Mouse (Mus musculus) megakaryocyte, adult 5-6 weeks (primary cell): ENCODE results near the gene Thrb. TPM values are rescaled to one million over a fixed set of nuclear protein-coding genes. Genes with fewer than 3 reads are reported as not detected.
"Not testable (repeated sequence)": the region's sequence is repeated elsewhere in the genome, so short reads cannot be mapped to it uniquely, and the experiment has no call there.

Experiments used
- ATAC-seq: 2 replicates; pipeline ENCODE4 v1.8.0; 2016; ENCODE audit warnings: mild to moderate bottlenecking, inconsistent platforms; ENCODE audit not compliant: poor library complexity, severe bottlenecking
- total RNA-seq, 2 experiments: library from RNA; stranded (forward) in 1 of 2; stranded (reverse) in 1 of 2; fragments of 153-499, 151-499 nt in 1 of 2; fragments of 221-1000, 200-1000 nt in 1 of 2; gene quantifications; 2 replicates each; pipeline versions ENCODE4 v1.2.3 to v1.2.4; 2015 to 2017

The Thrb gene
- total RNA-seq, 2 experiments from 2014 or later, result 0.02 TPM; not detected in 1

GRCm38 (mm10) chr14:17922807-17923704 is 263.0 kb downstream of the Thrb start:
- no peak for ATAC-seq

- no peak for ATAC-seq
These were observed 267.4 kb downstream of the Thrb start for GRCm38 (mm10) chr14:17927469-17927868.

DNA sequence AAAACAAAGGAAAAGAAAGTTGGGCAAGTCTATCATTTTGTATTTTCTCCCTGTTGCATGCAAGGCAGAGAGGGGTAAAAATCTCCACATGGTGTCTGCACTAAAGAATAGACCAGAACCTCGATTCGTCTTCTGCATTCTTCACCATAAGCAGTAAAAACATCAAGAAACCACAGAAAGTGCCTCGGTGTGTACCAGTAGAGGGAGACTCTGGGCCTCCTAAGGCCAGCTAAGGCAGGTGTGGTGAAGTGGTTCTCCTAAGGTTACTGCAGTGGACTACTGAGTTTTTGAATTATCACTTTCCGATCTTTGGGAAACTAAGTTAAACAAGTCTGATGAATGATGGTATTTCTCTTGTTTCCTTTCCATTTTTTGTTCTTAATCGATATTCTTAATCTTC is 269.5 kb downstream of the Thrb start:
- ATAC-seq, result no peak

DNA sequence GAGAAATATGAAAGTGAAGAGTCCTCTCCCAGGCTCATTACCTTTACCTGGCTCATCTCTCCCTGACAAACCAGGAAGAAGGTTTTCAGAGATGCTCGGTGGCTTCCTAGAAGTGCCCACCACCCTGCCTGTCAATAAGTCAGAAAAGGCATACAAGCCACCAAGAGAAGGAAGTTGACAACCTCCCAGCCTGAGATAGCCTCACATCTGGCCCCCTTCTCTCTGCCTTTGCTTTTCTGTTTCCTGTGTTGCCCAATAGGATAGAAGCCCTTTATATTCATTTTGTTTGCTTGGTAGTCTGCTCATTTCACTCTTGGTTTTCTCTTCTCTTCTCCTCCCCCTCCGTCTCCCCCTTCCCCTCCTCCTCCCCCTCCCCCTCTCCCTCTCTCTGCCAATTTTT is 273.4 kb downstream of the Thrb start:
- ATAC-seq, result no peak

DNA sequence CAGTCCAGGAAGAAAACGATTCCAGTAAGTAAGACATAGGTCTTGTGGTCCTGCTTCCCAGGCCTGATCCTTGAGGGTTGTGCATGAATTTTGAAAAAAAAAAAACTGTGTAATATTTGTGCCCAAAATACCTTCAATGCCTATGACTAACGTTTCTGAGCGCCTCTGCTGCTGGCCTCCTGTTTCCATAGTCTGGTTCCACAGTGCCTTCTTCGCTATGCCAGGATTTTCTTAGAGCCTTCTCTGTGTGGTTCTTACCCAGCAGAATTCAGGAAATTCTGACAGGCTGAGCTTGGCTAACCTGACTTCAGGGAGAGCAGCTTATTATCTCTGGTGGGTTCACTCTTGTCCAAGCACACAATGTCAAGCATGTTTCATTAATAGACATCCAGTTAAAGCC is 274.7 kb downstream of the Thrb start:
- ATAC-seq, result not testable (repeated sequence)

- ATAC-seq, result no peak
These were observed 294.0 kb downstream of the Thrb start for GRCm38 (mm10) chr14:17954038-17954437.

GRCm38 (mm10) chr14:17959901-17960300 is 299.8 kb downstream of the Thrb start:
- no peak for ATAC-seq

DNA sequence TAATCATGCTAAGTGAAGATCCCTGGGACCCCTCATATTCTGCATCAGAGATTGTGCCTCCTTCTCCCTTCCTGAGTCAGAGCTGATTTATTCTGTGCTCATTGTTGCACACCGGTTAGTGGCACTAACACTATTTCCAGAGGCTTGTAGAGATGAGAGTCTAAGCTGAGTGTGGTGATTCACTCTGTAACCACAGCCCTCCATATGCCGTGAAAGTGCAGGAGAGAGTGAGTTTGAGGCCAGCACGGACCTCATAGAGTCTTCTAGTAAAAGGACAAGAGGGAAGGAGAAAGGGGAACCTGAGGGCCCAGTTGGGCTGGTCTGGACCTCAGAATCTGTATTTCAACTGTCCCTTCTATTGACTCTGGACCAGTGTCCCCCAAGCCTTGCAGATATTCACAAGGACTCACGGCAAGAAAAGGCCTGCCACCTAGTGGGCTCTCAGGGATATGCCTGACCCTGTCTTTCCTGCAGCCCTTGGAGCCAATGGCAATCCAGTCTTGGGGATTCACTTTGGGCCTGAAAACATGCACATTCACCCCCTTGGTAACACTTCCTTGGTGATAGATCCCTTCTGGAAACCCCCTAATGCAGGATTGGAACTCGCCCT is 307.2 kb downstream of the Thrb start:
- peak; percentile 67 for ATAC-seq

GRCm38 (mm10) chr14:17972132-17972531 is 312.1 kb downstream of the Thrb start:
- no peak for ATAC-seq

GRCm38 (mm10) chr14:17972665-17973064 is 312.6 kb downstream of the Thrb start:
- no peak for ATAC-seq

- ATAC-seq, result no peak
These were observed 315.7 kb downstream of the Thrb start for GRCm38 (mm10) chr14:17975786-17976185.

DNA sequence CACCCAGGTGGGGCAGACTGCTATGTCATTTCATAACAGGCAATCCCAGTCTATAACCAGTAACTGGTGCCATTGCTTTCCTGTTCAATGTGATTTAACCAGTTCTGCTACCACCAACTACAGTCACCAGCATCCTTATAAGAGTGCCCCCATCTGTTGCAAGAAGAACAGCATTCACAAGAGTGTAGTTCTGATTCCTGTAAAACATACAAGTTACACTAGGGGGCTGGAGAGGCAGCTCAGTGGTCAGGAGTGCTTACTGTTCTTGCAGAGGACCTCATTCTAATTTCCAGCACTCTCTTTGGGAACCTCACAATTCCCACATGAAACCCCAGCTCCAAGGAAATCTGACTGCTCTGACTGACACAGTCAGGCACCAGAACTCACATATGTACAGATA is 318.2 kb downstream of the Thrb start:
- ATAC-seq, result no peak

DNA sequence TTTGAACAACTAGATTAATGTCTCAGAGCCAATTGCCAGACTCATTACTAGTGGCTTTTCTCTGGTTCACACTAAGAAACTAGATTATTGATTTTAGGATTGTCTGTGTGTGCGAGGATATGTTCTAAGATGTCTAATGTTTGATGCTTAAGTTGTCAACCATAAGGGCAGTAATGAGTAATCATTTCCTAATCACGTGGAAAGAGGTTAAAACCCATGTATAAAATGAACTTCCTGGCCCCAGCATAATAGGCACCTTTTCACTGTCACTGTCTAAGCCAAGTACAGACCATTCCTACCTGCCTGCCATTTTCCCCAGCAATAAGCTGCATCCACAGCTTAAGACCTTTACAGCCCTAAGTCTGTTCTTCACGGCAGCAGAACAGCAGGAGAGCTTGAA is 321.2 kb downstream of the Thrb start:
- ATAC-seq, result no peak

GRCm38 (mm10) chr14:17982017-17982416 is 322.0 kb downstream of the Thrb start:
- no peak for ATAC-seq

DNA sequence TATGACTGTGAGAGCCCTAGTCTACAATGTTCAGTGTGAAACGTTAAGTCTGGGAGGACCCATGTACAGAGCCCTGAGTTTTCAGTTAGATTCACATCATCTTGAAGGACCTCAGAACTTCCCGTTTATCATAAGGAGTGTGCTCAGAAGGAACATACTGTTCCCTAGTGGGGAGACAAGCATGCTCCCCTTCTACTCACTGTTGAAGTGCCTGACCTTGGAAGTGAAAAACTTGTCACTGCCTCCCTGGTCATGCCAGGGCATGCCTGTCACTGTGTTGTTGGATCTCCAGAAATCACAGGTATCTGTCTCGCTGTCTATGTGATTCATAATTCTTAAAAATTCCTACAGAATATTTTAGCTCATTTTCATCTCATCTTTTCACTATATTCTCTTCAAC is 323.3 kb downstream of the Thrb start:
- no peak for ATAC-seq

DNA sequence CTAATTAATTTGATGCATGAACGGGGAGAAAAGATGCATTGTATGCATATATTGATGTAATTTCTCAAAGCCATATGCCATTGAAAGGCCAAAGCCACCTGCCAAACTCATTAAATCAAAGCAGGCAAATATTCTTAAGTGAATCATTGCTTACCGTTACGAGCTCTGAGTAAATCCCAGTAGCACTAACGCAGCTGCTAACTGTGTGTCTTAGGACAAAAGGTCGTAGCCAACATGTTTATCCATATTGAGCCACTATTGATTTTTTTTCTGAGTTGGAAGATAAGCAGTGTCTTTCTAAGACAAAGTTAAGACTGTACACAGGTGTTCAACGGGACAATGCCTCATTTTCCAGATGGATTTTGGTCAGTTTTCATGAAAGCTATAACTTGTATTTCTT is 323.8 kb downstream of the Thrb start:
- no peak for ATAC-seq

- ATAC-seq, result no peak
These were observed 328.5 kb downstream of the Thrb start for GRCm38 (mm10) chr14:17988580-17988979.

- ATAC-seq, result no peak
These were observed 329.1 kb downstream of the Thrb start for GRCm38 (mm10) chr14:17989182-17989581.

GRCm38 (mm10) chr14:17990186-17990585 is 330.1 kb downstream of the Thrb start:
- ATAC-seq, result no peak

DNA sequence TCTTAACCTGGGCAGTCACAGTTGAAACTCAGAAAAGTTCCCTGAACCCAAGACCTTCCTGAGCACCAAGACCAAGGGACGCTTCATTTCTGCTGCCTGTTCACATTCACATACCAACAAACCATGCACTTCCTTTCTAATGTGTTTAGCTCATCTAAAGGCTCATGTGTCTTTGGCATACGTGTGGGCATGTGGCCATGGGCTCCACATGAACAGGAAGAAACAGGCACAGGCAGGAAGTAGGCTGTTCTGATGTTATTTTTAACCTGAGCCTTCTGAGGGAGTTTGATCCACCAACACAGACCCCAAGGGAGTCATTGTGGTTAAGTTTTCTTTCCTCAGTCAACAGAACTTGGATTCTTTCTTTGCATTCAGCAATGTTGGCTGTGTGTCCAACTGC is 341.8 kb downstream of the Thrb start:
- peak; percentile 43 for ATAC-seq

DNA sequence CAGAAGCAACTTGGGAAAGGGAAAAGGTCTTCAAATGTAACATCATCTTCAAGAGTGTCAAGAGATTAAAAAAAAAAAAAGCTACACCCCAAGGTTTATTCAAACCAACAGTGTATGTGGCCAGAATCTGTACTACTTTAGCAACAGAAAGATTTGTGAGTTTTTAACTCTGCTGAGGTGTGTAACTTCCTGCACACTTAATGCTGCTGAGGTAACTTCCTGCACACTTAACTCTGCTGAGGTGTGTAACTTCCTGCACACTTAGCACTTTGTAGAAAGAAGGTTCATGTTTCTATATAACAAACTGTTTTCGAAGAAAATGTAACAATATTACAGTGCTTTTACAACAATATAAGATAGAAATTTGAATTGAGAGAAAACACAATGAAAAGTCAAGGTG is 343.6 kb downstream of the Thrb start:
- ATAC-seq, result peak; percentile 72

DNA sequence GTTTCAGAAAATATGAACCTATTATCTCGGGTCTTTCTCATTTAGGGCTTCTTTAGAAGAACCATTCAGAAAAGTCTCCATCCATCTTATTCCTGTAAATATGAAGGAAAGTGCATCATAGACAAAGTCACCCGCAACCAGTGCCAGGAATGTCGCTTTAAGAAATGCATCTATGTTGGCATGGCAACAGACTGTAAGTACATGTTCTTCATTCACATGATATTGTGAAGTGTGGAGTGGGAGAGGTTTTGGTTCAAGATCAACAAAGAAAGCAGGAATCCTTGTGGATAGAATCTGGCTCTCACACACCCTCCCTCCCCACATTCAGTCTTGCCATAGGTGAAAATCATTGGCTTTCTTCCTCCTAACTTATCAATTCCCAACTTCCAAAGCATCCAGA is 348.5 kb downstream of the Thrb start:
- ATAC-seq, result no peak
